Mouse (Mus musculus): Measurements from ENCODE around the gene Clip3. TPM values are rescaled to one million over a fixed set of nuclear protein-coding genes. Genes with fewer than 3 reads are reported as not detected.

The Clip3 gene
- polyA plus RNA-seq, 1 experiment from 2014 or later, result 115 TPM

- H3K4me1 ChIP-seq (ENCODE audit: control insufficient read depth, insufficient read depth, low read length), result no peaks in the 10 kb centered on the region
- no peaks in the 10 kb centered on the region for H3K36me3 ChIP-seq (ENCODE audit: control insufficient read depth, insufficient read depth, low read length)
- H3K9me3 ChIP-seq (ENCODE audit: control insufficient read depth, low read length), result no peaks in the 10 kb centered on the region
- H3K9ac ChIP-seq (replicated peaks; ENCODE audit: low read depth, low read length), result no peak overlapping the region
- WGBS, result 19% methylated on average over 10 of the region's 10 CpGs
- no peak for ATAC-seq (ENCODE audit: low read depth)
- H3K4me3 ChIP-seq (ENCODE audit: low read depth, low read length), result no peak overlapping the region
- no peaks in the 10 kb centered on the region for H3K27me3 ChIP-seq (ENCODE audit: control insufficient read depth, insufficient read depth, low read length)
- H3K4me2 ChIP-seq (ENCODE audit: low read depth, low read length), result no peak overlapping the region
- no peak overlapping the region for H3K27ac ChIP-seq (ENCODE audit: low read depth, low read length)
Observed at GRCm38 (mm10) chr7:30328379-30328778, 36.9 kb downstream of the Clip3 start.

GRCm38 (mm10) chr7:30331887-30332286 lies 40.4 kb downstream of the Clip3 start:
- 2% methylated on average over 13 of the region's 13 CpGs for WGBS
- Histone ChIP-seq H3K4me2 (ENCODE audit: low read depth, low read length) (peak overlapping the region; percentile 27), H3K4me3 (ENCODE audit: low read depth, low read length) (peak overlapping the region; percentile 16; the same call in 1 of the 2 replicates), H3K4me1 (ENCODE audit: control insufficient read depth, insufficient read depth, low read length) (0 out of 2 replicates have a peak, but pooled peaks cover 2% of the 10 kb centered on the region), H3K36me3 (ENCODE audit: control insufficient read depth, insufficient read depth, low read length) (no peaks in the 10 kb centered on the region), H3K27me3 (ENCODE audit: control insufficient read depth, insufficient read depth, low read length) (peaks cover 6% of the 10 kb centered on the region; the same call in 1 of the 2 replicates), H3K27ac (ENCODE audit: low read depth, low read length) (peak overlapping the region; percentile 40; the same call in 1 of the 2 replicates), H3K9ac (replicated peaks; ENCODE audit: low read depth, low read length) (peak overlapping the region; percentile 32; the same call in 1 of the 2 replicates), H3K9me3 (ENCODE audit: control insufficient read depth, low read length) (no peaks in the 10 kb centered on the region)
- ATAC-seq (ENCODE audit: low read depth), result peak; percentile 94

DNA sequence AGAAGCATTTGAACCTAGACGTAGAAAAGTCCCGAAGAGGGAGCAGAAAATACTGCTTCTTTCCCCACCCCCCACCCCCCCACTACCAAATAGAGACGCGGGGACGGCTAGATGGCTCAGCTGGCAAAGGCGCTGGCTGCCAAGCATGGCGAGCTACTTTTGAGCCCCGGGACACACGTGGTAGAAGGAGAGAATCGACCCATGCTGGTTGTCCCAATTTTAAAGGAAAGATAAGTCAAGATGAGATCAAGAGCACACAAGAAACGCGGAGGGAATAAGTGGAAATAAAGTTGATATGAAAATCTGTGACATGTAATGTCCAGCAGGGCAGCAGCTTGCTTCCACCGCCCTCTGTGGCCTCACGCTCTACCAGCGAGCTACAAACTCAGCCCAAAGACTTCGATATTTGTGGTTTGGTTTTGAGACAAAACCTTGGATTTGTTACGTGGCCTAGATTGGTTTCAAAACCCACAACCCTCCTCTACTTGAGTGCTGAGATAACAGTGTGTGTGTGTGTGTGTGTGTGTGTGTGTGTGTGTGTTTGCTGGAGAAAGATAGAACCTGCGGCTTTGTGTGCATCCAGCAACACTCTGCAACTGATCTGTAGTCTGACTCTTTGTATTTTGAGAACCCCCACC lies 41.2 kb downstream of the Clip3 start:
- Histone ChIP-seq H3K4me3 (ENCODE audit: low read depth, low read length) (no peak overlapping the region), H3K27ac (ENCODE audit: low read depth, low read length) (no peak overlapping the region), H3K27me3 (ENCODE audit: control insufficient read depth, insufficient read depth, low read length) (peaks cover 6% of the 10 kb centered on the region; the same call in 1 of the 2 replicates), H3K9ac (replicated peaks; ENCODE audit: low read depth, low read length) (no peak overlapping the region), H3K4me2 (ENCODE audit: low read depth, low read length) (peak overlapping the region; percentile 27; the same call in 1 of the 2 replicates), H3K9me3 (ENCODE audit: control insufficient read depth, low read length) (no peaks in the 10 kb centered on the region), H3K4me1 (ENCODE audit: control insufficient read depth, insufficient read depth, low read length) (0 out of 2 replicates have a peak, but pooled peaks cover 2% of the 10 kb centered on the region), H3K36me3 (ENCODE audit: control insufficient read depth, insufficient read depth, low read length) (no peaks in the 10 kb centered on the region)
- ATAC-seq (ENCODE audit: low read depth), result no peak
- 63% methylated on average over 18 of the region's 18 CpGs for WGBS

- ATAC-seq (ENCODE audit: low read depth), result peak; percentile 56; the same call in 1 of the 2 replicates
- Histone ChIP-seq H3K27me3 (ENCODE audit: control insufficient read depth, insufficient read depth, low read length) (peaks cover 6% of the 10 kb centered on the region; the same call in 1 of the 2 replicates), H3K9me3 (ENCODE audit: control insufficient read depth, low read length) (no peaks in the 10 kb centered on the region), H3K9ac (replicated peaks; ENCODE audit: low read depth, low read length) (no peak overlapping the region), H3K36me3 (ENCODE audit: control insufficient read depth, insufficient read depth, low read length) (no peaks in the 10 kb centered on the region), H3K27ac (ENCODE audit: low read depth, low read length) (no peak overlapping the region), H3K4me2 (ENCODE audit: low read depth, low read length) (no peak overlapping the region), H3K4me1 (ENCODE audit: control insufficient read depth, insufficient read depth, low read length) (0 out of 2 replicates have a peak, but pooled peaks cover 2% of the 10 kb centered on the region), H3K4me3 (ENCODE audit: low read depth, low read length) (no peak overlapping the region)
- 30% methylated on average over 4 of the region's 4 CpGs for WGBS
Observed at GRCm38 (mm10) chr7:30333436-30333835, 41.9 kb downstream of the Clip3 start.

GRCm38 (mm10) chr7:30334563-30334962 lies 43.0 kb downstream of the Clip3 start:
- Histone ChIP-seq H3K9ac (replicated peaks; ENCODE audit: low read depth, low read length) (no peak overlapping the region), H3K4me1 (ENCODE audit: control insufficient read depth, insufficient read depth, low read length) (0 out of 2 replicates have a peak, but pooled peaks cover 2% of the 10 kb centered on the region), H3K4me2 (ENCODE audit: low read depth, low read length) (no peak overlapping the region), H3K9me3 (ENCODE audit: control insufficient read depth, low read length) (no peaks in the 10 kb centered on the region), H3K4me3 (ENCODE audit: low read depth, low read length) (no peak overlapping the region), H3K27me3 (ENCODE audit: control insufficient read depth, insufficient read depth, low read length) (peaks cover 6% of the 10 kb centered on the region; the same call in 1 of the 2 replicates), H3K36me3 (ENCODE audit: control insufficient read depth, insufficient read depth, low read length) (no peaks in the 10 kb centered on the region), H3K27ac (ENCODE audit: low read depth, low read length) (no peak overlapping the region)
- WGBS, result 69% methylated on average over 5 of the region's 5 CpGs
- no peak for ATAC-seq (ENCODE audit: low read depth)

- no peak overlapping the region for H3K4me2 ChIP-seq (ENCODE audit: low read depth, low read length)
- no peak overlapping the region for H3K27ac ChIP-seq (ENCODE audit: low read depth, low read length)
- H3K27me3 ChIP-seq (ENCODE audit: control insufficient read depth, insufficient read depth, low read length), result peaks cover 6% of the 10 kb centered on the region; the same call in 1 of the 2 replicates
- H3K9ac ChIP-seq (replicated peaks; ENCODE audit: low read depth, low read length), result no peak overlapping the region
- H3K4me3 ChIP-seq (ENCODE audit: low read depth, low read length), result no peak overlapping the region
- no peaks in the 10 kb centered on the region for H3K36me3 ChIP-seq (ENCODE audit: control insufficient read depth, insufficient read depth, low read length)
- H3K4me1 ChIP-seq (ENCODE audit: control insufficient read depth, insufficient read depth, low read length), result 0 out of 2 replicates have a peak, but pooled peaks cover 2% of the 10 kb centered on the region
- WGBS, result 71% methylated on average over 6 of the region's 6 CpGs
- no peak for ATAC-seq (ENCODE audit: low read depth)
- no peaks in the 10 kb centered on the region for H3K9me3 ChIP-seq (ENCODE audit: control insufficient read depth, low read length)
Observed at GRCm38 (mm10) chr7:30335688-30336087, 44.2 kb downstream of the Clip3 start.

DNA sequence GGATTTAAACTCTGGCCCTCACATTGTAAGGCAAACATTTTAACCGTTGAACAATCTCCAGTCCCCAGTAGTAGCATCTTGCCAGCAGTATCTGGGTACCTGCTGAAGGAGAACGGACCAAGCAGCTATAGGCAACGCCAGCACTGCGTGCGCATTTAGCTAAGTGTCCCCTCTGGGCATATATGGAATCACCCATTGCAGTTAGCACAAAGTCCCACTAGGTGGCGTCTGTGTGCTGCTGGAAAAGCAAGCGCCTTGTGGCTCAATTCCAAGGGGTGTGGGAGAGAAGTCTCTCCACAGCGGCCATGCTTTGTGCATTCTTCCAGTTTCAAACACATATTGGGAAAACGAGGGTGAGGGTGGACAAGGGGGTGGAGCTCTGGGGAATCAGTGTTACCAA lies 44.9 kb downstream of the Clip3 start:
- Histone ChIP-seq H3K27me3 (ENCODE audit: control insufficient read depth, insufficient read depth, low read length) (peaks cover 6% of the 10 kb centered on the region; the same call in 1 of the 2 replicates), H3K27ac (ENCODE audit: low read depth, low read length) (no peak overlapping the region), H3K4me3 (ENCODE audit: low read depth, low read length) (no peak overlapping the region), H3K36me3 (ENCODE audit: control insufficient read depth, insufficient read depth, low read length) (no peaks in the 10 kb centered on the region), H3K9me3 (ENCODE audit: control insufficient read depth, low read length) (no peaks in the 10 kb centered on the region), H3K4me2 (ENCODE audit: low read depth, low read length) (no peak overlapping the region), H3K9ac (replicated peaks; ENCODE audit: low read depth, low read length) (no peak overlapping the region), H3K4me1 (ENCODE audit: control insufficient read depth, insufficient read depth, low read length) (0 out of 2 replicates have a peak, but pooled peaks cover 2% of the 10 kb centered on the region)
- 0 out of 2 replicates have a peak, but pooled peaks have one; percentile 24 for ATAC-seq (ENCODE audit: low read depth)
- WGBS, result 2% methylated on average over 9 of the region's 9 CpGs

DNA sequence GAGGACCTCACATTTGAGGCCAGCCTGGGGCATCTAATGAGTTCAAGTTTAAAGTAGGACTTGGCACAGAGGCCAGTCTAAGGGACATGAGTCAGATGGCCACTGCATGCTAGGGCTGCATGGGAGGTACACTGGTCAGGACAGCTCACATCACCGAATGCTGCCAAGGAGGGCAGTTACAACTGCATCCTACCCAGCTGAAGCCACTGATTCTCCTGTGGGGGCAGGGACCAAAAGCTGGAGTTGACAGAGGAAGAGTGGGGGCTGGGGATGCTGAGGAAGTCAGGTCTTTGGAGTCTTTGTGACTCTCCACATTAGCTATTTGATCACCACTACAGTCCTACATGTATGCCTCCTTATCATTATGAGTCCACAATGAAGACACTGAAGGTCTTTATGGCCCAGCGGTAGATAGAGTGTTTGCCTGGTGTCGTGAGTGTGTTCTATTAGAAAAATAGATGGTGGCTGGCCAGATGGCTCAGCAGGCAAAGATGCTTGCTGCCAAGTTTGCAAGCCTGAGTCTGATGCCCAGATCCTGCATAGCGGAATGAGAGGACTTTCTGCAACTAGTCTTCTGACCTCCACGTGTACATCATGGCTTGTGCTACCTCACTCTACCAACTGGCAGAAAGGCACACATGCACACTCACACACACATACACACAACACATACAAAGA lies 48.0 kb downstream of the Clip3 start:
- H3K4me2 ChIP-seq (ENCODE audit: low read depth, low read length), result no peak overlapping the region
- no peaks in the 10 kb centered on the region for H3K36me3 ChIP-seq (ENCODE audit: control insufficient read depth, insufficient read depth, low read length)
- no peak overlapping the region for H3K27ac ChIP-seq (ENCODE audit: low read depth, low read length)
- no peak overlapping the region for H3K4me3 ChIP-seq (ENCODE audit: low read depth, low read length)
- ATAC-seq (ENCODE audit: low read depth), result no peak
- H3K9ac ChIP-seq (replicated peaks; ENCODE audit: low read depth, low read length), result no peak overlapping the region
- WGBS, result 66% methylated on average over 5 of the region's 5 CpGs
- H3K27me3 ChIP-seq (ENCODE audit: control insufficient read depth, insufficient read depth, low read length), result peaks cover 6% of the 10 kb centered on the region; the same call in 1 of the 2 replicates
- H3K9me3 ChIP-seq (ENCODE audit: control insufficient read depth, low read length), result no peaks in the 10 kb centered on the region
- H3K4me1 ChIP-seq (ENCODE audit: control insufficient read depth, insufficient read depth, low read length), result 0 out of 2 replicates have a peak, but pooled peaks cover 2% of the 10 kb centered on the region
